Mouse (Mus musculus) heart, postnatal 0 days (tissue): ENCODE measurements around the gene Ptgr1. TPM values are rescaled to one million over a fixed set of nuclear protein-coding genes. Genes with fewer than 3 reads are reported as not detected.

Experiments
- ATAC-seq: fragments of 200-750 bp; cut with Nextera tagmentation; 2 replicates; pipeline ENCODE4 v1.8.0; 2017; ENCODE audit warnings: low read depth, moderate number of reproducible peaks, moderate library complexity; ENCODE audit not compliant: insufficient read depth
- DNase-seq: peaks from one replicate; pipeline ENCODE4 v3.0.0-alpha.2; 2016; ENCODE audit warnings: low spot score
- H3K27ac ChIP-seq: fragments of 300-500 bp; sonication (generic); 2 replicates; pipeline ENCODE4 v1.5.1; 2014; ENCODE audit warnings: low read depth, mild to moderate bottlenecking
- H3K27me3 ChIP-seq: fragments of 300-500 bp; sonication (generic); 2 replicates; pipeline ENCODE4 v1.6.1; 2014; ENCODE audit warnings: low read length, mixed read lengths; ENCODE audit not compliant: control insufficient read depth, insufficient read depth
- H3K36me3 ChIP-seq: fragments of 300-500 bp; sonication (generic); replicated peaks from 2 replicates; pipeline ENCODE4 v1.6.1; 2014; ENCODE audit warnings: low read length, mixed read lengths; ENCODE audit not compliant: control insufficient read depth, insufficient read depth
- H3K4me1 ChIP-seq: fragments of 300-500 bp; sonication (generic); 2 replicates; pipeline ENCODE4 v1.6.1; 2014; ENCODE audit warnings: antibody characterized with exemption; ENCODE audit not compliant: control insufficient read depth, insufficient read depth
- H3K4me2 ChIP-seq: fragments of 300-500 bp; sonication (generic); 2 replicates; pipeline ENCODE4 v1.6.1; 2014; ENCODE audit warnings: low read depth, mild to moderate bottlenecking, low read length, moderate library complexity
- H3K4me3 ChIP-seq: fragments of 300-500 bp; sonication (generic); 2 replicates; pipeline ENCODE4 v1.5.1; 2014; ENCODE audit warnings: low read depth, low read length
- H3K9ac ChIP-seq: fragments of 300-500 bp; sonication (generic); replicated peaks from 2 replicates; pipeline ENCODE4 v1.6.1; 2014; ENCODE audit warnings: low read depth, low read length, mixed read lengths
- H3K9me3 ChIP-seq: fragments of 300-500 bp; sonication (generic); replicated peaks from 2 replicates; pipeline ENCODE4 v1.6.1; 2016; ENCODE audit warnings: low read length; ENCODE audit not compliant: control insufficient read depth
- CTCF ChIP-seq: IDR thresholded peaks from 2 replicates; pipeline ENCODE4 v1.5.1; 2016; ENCODE audit warnings: antibody characterized with exemption, control low read depth, low read depth
- EP300 ChIP-seq: IDR thresholded peaks from 2 replicates; pipeline ENCODE4 v1.6.1; 2016; ENCODE audit warnings: antibody characterized with exemption, low read depth
- WGBS: fragments of 180-500 bp; shearing (Covaris S2); extraction: QIAGEN DNeasy Blood & Tissue Kit; methylation state at CpG from one replicate; pipeline ENCODE4 v1.1.7; 2014; 5-methylcytosine and 5-hydroxymethylcytosine counted together
- polyA plus RNA-seq: library from polyadenylated mRNA; unstranded; fragments of >200 nt; fragmentation: Nextera tagmentation; extraction: Ambion mirVana; gene quantifications from 2 replicates; pipeline ENCODE4 v1.2.1, GENCODE M21; 2015
- total RNA-seq: library from RNA; depleted of rRNA; stranded (reverse); fragments of >200 nt; gene quantifications from 2 replicates; pipeline ENCODE4 v1.2.3, GENCODE M21; 2014; ENCODE audit warnings: low replicate concordance

Gene Ptgr1
- total and polyA plus RNA-seq, 2 experiments from 2014 or later = 6.9 to 8.6 TPM

- Histone ChIP-seq H3K36me3 (no peaks in the 10 kb centered on the region), H3K27ac (no peak overlapping the region), H3K4me2 (no peak overlapping the region), H3K27me3 (no peaks in the 10 kb centered on the region), H3K9me3 (no peaks in the 10 kb centered on the region), H3K4me1 (0 out of 2 replicates have a peak, but pooled peaks cover 6% of the 10 kb centered on the region), H3K9ac (no peak overlapping the region), H3K4me3 (no peak overlapping the region)
- ATAC-seq = no peak
- 65% methylated on average over 1 of the region's 1 CpGs for WGBS
- TF ChIP-seq CTCF = no peak
- TF ChIP-seq EP300 = no peak
- no peak for DNase-seq
Measured at GRCm38 (mm10) chr4:58998688-58999087, 11.8 kb upstream of the Ptgr1 start.

GRCm38 (mm10) chr4:58997081-58997480, 10.2 kb upstream of the Ptgr1 start:
- Histone ChIP-seq H3K27me3 (no peaks in the 10 kb centered on the region), H3K27ac (no peak overlapping the region), H3K36me3 (no peaks in the 10 kb centered on the region), H3K4me3 (no peak overlapping the region), H3K9ac (no peak overlapping the region), H3K4me1 (0 out of 2 replicates have a peak, but pooled peaks cover 6% of the 10 kb centered on the region), H3K9me3 (no peaks in the 10 kb centered on the region), H3K4me2 (no peak overlapping the region)
- ATAC-seq = no peak
- no peak for DNase-seq
- 33% methylated on average over 5 of the region's 5 CpGs for WGBS
- TF ChIP-seq EP300 (no peak), CTCF (no peak)

- H3K9me3 ChIP-seq = no peaks in the 10 kb centered on the region
- no peak for DNase-seq
- H3K9ac ChIP-seq = no peak overlapping the region
- no peak overlapping the region for H3K4me3 ChIP-seq
- 0 out of 2 replicates have a peak, but pooled peaks cover 6% of the 10 kb centered on the region for H3K4me1 ChIP-seq
- no peaks in the 10 kb centered on the region for H3K27me3 ChIP-seq
- H3K4me2 ChIP-seq = no peak overlapping the region
- 53% methylated on average over 8 of the region's 8 CpGs for WGBS
- no peak for TF ChIP-seq CTCF
- no peak overlapping the region for H3K27ac ChIP-seq
- H3K36me3 ChIP-seq = no peaks in the 10 kb centered on the region
- no peak for ATAC-seq
Measured at GRCm38 (mm10) chr4:58995251-58995693, 8.4 kb upstream of the Ptgr1 start.

- 80% methylated on average over 4 of the region's 4 CpGs for WGBS
- no peak within 1 kb of the TSS for H3K4me2 ChIP-seq
- ATAC-seq (no peak), DNase-seq (no peak)
- no peaks in the 10 kb centered on the region for H3K36me3 ChIP-seq
- H3K4me1 ChIP-seq = 0 out of 2 replicates have a peak, but pooled peaks cover 6% of the 10 kb centered on the region
- TF ChIP-seq EP300 (no peak), CTCF (no peak)
- H3K9me3 ChIP-seq = no peaks in the 10 kb centered on the region
- H3K9ac ChIP-seq = no peak within 1 kb of the TSS
- no peaks in the 10 kb centered on the region for H3K27me3 ChIP-seq
- no peak within 1 kb of the TSS for H3K27ac ChIP-seq
- no peak within 1 kb of the TSS for H3K4me3 ChIP-seq
Measured at GRCm38 (mm10) chr4:58994762-58995161, 7.8 kb upstream of the Ptgr1 start, which contains the start of gene Dnajc25. Dnajc25 (plus strand) TSS chr4:58995062.

GRCm38 (mm10) chr4:58992195-58992594, 5.3 kb upstream of the Ptgr1 start:
- H3K9me3 ChIP-seq = no peaks in the 10 kb centered on the region
- no peak for TF ChIP-seq EP300
- TF ChIP-seq CTCF = no peak
- no peak overlapping the region for H3K27ac ChIP-seq
- H3K36me3 ChIP-seq = no peaks in the 10 kb centered on the region
- H3K9ac ChIP-seq = no peak overlapping the region
- no peak overlapping the region for H3K4me3 ChIP-seq
- DNase-seq = no peak
- H3K27me3 ChIP-seq = no peaks in the 10 kb centered on the region
- ATAC-seq = no peak
- H3K4me2 ChIP-seq = no peak overlapping the region
- WGBS = 40% methylated on average over 5 of the region's 5 CpGs
- 0 out of 2 replicates have a peak, but pooled peaks cover 2% of the 10 kb centered on the region for H3K4me1 ChIP-seq
